Mouse (Mus musculus) cerebellum, adult 2 months (tissue): ENCODE results near the gene Slc7a5.

Source experiments
- CTCF ChIP-seq: fragments of 200-500 bp; IDR thresholded peaks from 2 replicates; pipeline ENCODE4 v1.5.1; 2011; ENCODE audit warnings: low read depth, mild to moderate bottlenecking, control low read depth, low read length, moderate library complexity, borderline replicate concordance; ENCODE audit not compliant: insufficient read depth
- POLR2A ChIP-seq: fragments of 200-500 bp; IDR thresholded peaks from 2 replicates; pipeline ENCODE4 v1.6.1; 2011; ENCODE audit warnings: low read length, control low read depth, borderline replicate concordance; ENCODE audit not compliant: insufficient read depth

GRCm38 (mm10) chr8:121946351-121946750 lies 38.9 kb upstream of the Slc7a5 start:
- no peak for TF ChIP-seq CTCF
- no peak for TF ChIP-seq POLR2A
